Mouse (Mus musculus): ENCODE measurements around the gene Tmem151b. TPM values are rescaled to one million over a fixed set of nuclear protein-coding genes. Genes with fewer than 3 reads are reported as not detected.

Gene Tmem151b
- total RNA-seq (2012; rRNA removed), result 2.1 and 4.0 TPM in 2 replicates

DNA sequence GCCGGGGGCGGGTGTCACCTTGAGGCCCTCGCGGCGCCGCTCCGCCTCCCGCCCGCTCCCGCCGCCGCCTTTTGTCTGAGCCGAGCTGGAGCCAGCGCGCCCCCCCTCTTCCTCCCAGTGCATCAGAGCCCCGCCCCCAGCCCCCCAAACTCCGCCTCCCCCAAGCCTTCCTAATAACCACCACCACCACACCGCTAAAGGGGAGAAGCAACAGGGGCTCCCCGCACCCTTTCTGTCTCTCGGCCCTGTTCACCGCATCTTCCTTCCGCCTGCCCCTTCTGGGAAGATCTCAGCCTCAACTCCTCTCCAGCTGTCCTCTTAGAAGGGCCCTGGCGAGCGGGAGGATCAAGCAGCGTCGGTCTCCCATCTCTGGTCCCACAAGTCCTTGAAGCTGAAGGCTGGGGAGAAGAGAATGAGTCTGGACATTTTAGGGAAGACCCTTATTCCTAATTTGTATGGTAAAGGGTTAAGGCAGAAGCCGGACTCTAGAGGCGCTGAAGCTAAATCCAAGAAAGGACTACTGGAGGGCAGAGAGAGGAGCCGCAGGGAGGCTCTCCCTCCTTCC lies at the start of gene Tmem151b:
TSS of gene Tmem151b (minus strand) at position 61 of the 565 bp plus-strand sequence.
- no peak for DNase-seq (ENCODE audit: low read depth, low spot score)
- no peaks in the 10 kb centered on the region for H3K9me3 ChIP-seq (ENCODE audit: control insufficient read depth, insufficient read depth, low read depth, low read length)
- H3K4me1 ChIP-seq (ENCODE audit: control insufficient read depth in 2 of 2, insufficient read depth in 2 of 2, low read length in 2 of 2, poor library complexity in 1 of 2), result peaks cover 2 to 5% of the 10 kb centered on the region in 2 experiments; a peak in 1 of 4 replicates
- no peak within 1 kb of the TSS for H3K27ac ChIP-seq (ENCODE audit: insufficient read depth, low read depth, low read length, poor library complexity, severe bottlenecking)
- H3K36me3 ChIP-seq (ENCODE audit: control insufficient read depth, insufficient read depth, low read length, poor library complexity, severe bottlenecking), result no peaks in the 10 kb centered on the region
- peak within 1 kb of the TSS; percentile 81 to 90 for H3K4me3 ChIP-seq (ENCODE audit: insufficient read depth in 1 of 2, low read depth in 1 of 2, low read length in 2 of 2, poor library complexity in 1 of 2, severe bottlenecking in 1 of 2)
- in situ Hi-C loops (cut with MboI; ENCODE audit: low sequenced_read_pairs in 2 of 2, unreplicated experiment in 2 of 2), result loop anchor here (10.0 kb wide), 1 partner anchor 75 kb away; the partner anchor contains the start of gene Spats1 (in 2 of the 2)
- peak within 1 kb of the TSS; percentile 75 for H3K9ac ChIP-seq (ENCODE audit: insufficient read depth, low read depth, low read length, poor library complexity, severe bottlenecking)
- TF ChIP-seq ZC3H11A (IDR thresholded peaks at IDR 0.05; ENCODE audit: borderline replicate concordance, low read depth, low read length) (no peak), ZNF384 (IDR thresholded peaks at IDR 0.05; ENCODE audit: low read depth, low read length) (no peak), CHD2 (IDR thresholded peaks at IDR 0.05; ENCODE audit: low read depth, low read length) (no peak), MAFK (IDR thresholded peaks at IDR 0.05; ENCODE audit: insufficient read depth, low read depth, low read length) (no peak), HCFC1 (IDR thresholded peaks at IDR 0.05; ENCODE audit: borderline replicate concordance, insufficient read depth, low read length) (no peak)

DNA sequence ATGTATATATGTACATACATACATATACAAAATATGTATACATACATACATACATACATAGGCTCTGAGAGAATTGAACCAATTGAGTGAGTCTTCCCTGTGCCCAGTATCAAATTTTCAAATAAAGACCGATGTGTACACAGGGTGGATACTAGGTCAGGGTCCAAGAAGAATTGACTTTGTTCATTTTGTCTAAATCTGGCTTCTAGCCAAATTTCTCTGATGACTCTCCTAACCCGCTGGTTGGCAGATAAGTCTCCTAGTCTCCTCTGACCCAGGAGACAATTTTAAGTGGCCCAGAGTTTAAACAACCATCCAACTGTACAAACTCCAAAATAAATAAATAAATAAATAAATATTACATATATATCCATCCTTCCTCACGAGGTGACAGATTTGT lies 49.4 kb upstream of the Tmem151b start:
- no peak for DNase-seq (ENCODE audit: low read depth, low spot score)
- peaks cover 7 to 15% of the 10 kb centered on the region in 2 experiments for H3K4me1 ChIP-seq (ENCODE audit: control insufficient read depth in 2 of 2, insufficient read depth in 2 of 2, low read length in 2 of 2, poor library complexity in 1 of 2)
- no peaks in the 10 kb centered on the region for H3K9me3 ChIP-seq (ENCODE audit: control insufficient read depth, insufficient read depth, low read depth, low read length)
- H3K9ac ChIP-seq (ENCODE audit: insufficient read depth, low read depth, low read length, poor library complexity, severe bottlenecking), result peak overlapping the region; percentile 79; the same call in 1 of the 2 replicates
- H3K36me3 ChIP-seq (ENCODE audit: control insufficient read depth, insufficient read depth, low read length, poor library complexity, severe bottlenecking), result 0 out of 2 replicates have a peak, but pooled peaks cover 5% of the 10 kb centered on the region
- TF ChIP-seq HCFC1 (IDR thresholded peaks at IDR 0.05; ENCODE audit: borderline replicate concordance, insufficient read depth, low read length) (no peak), ZC3H11A (IDR thresholded peaks at IDR 0.05; ENCODE audit: borderline replicate concordance, low read depth, low read length) (no peak), CHD2 (IDR thresholded peaks at IDR 0.05; ENCODE audit: low read depth, low read length) (no peak), ZNF384 (IDR thresholded peaks at IDR 0.05; ENCODE audit: low read depth, low read length) (no peak), MAFK (IDR thresholded peaks at IDR 0.05; ENCODE audit: insufficient read depth, low read depth, low read length) (no peak)
- in situ Hi-C loops (cut with MboI; ENCODE audit: low sequenced_read_pairs in 2 of 2, unreplicated experiment in 2 of 2), result no loop called here
- H3K4me3 ChIP-seq (ENCODE audit: insufficient read depth in 1 of 2, low read depth in 1 of 2, low read length in 2 of 2, poor library complexity in 1 of 2, severe bottlenecking in 1 of 2), result peak overlapping the region; percentile 62 to 72
- H3K27ac ChIP-seq (ENCODE audit: insufficient read depth, low read depth, low read length, poor library complexity, severe bottlenecking), result no peak overlapping the region; the same call in 1 of the 2 replicates

DNA sequence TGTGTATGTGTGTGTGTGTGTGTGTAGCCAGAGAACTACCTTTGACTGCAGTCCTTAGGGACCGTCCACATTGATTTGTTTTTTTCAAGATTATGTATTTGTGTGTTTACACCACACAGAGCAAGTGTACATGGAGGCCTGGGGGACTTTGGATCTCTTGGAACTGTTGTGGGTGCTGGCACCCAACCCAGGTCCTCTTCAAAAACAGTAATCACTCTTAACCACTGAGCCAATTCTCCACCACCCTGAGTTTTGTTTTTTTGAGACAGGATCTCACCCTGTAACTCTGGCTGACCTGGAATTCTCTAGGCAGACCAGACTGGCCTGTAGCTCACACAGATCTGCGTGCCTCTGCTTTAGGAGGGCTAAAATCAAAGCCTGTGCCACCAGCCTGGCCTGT lies 48.9 kb upstream of the Tmem151b start:
- no peak for DNase-seq (ENCODE audit: low read depth, low spot score)
- Histone ChIP-seq H3K4me1 (ENCODE audit: control insufficient read depth in 2 of 2, insufficient read depth in 2 of 2, low read length in 2 of 2, poor library complexity in 1 of 2) (peaks cover 7 to 12% of the 10 kb centered on the region in 2 experiments), H3K4me3 (ENCODE audit: insufficient read depth in 1 of 2, low read depth in 1 of 2, low read length in 2 of 2, poor library complexity in 1 of 2, severe bottlenecking in 1 of 2) (peak overlapping the region in 1 of 2 experiments; percentile 62; a peak in 2 of 4 replicates), H3K9me3 (ENCODE audit: control insufficient read depth, insufficient read depth, low read depth, low read length) (no peaks in the 10 kb centered on the region), H3K36me3 (ENCODE audit: control insufficient read depth, insufficient read depth, low read length, poor library complexity, severe bottlenecking) (0 out of 2 replicates have a peak, but pooled peaks cover 5% of the 10 kb centered on the region), H3K27ac (ENCODE audit: insufficient read depth, low read depth, low read length, poor library complexity, severe bottlenecking) (no peak overlapping the region; the same call in 1 of the 2 replicates), H3K9ac (ENCODE audit: insufficient read depth, low read depth, low read length, poor library complexity, severe bottlenecking) (no peak overlapping the region; the same call in 1 of the 2 replicates)
- TF ChIP-seq CHD2 (IDR thresholded peaks at IDR 0.05; ENCODE audit: low read depth, low read length) (no peak), ZNF384 (IDR thresholded peaks at IDR 0.05; ENCODE audit: low read depth, low read length) (no peak), ZC3H11A (IDR thresholded peaks at IDR 0.05; ENCODE audit: borderline replicate concordance, low read depth, low read length) (no peak), MAFK (IDR thresholded peaks at IDR 0.05; ENCODE audit: insufficient read depth, low read depth, low read length) (no peak), HCFC1 (IDR thresholded peaks at IDR 0.05; ENCODE audit: borderline replicate concordance, insufficient read depth, low read length) (no peak)
- in situ Hi-C loops (cut with MboI; ENCODE audit: low sequenced_read_pairs in 2 of 2, unreplicated experiment in 2 of 2), result no loop called here

DNA sequence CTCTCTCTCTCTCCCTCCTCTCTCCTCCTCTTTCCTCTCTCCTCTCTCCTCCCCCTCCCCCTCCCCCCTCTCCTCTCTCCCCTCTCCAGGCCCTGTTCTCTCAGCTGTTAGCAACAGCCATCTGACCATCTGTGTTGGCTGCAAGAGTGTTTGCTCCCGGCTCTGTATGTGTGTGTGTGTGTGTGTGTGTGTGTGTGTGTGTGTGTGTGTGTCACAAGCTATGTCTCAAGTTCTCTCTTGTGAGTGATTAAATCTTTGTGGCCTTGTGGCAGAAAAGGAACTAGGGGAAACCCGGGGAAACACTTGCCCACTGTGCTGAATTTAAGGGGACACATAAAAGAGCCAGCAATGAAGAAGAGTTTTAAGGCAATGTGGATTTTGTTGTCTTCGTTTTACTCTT lies 48.3 kb upstream of the Tmem151b start:
- DNase-seq (ENCODE audit: low read depth, low spot score), result no peak
- peaks cover 8 to 13% of the 10 kb centered on the region in 2 experiments for H3K4me1 ChIP-seq (ENCODE audit: control insufficient read depth in 2 of 2, insufficient read depth in 2 of 2, low read length in 2 of 2, poor library complexity in 1 of 2)
- TF ChIP-seq ZNF384 (IDR thresholded peaks at IDR 0.05; ENCODE audit: low read depth, low read length), result no peak
- TF ChIP-seq MAFK (IDR thresholded peaks at IDR 0.05; ENCODE audit: insufficient read depth, low read depth, low read length), result no peak
- TF ChIP-seq HCFC1 (IDR thresholded peaks at IDR 0.05; ENCODE audit: borderline replicate concordance, insufficient read depth, low read length), result no peak
- no peak for TF ChIP-seq ZC3H11A (IDR thresholded peaks at IDR 0.05; ENCODE audit: borderline replicate concordance, low read depth, low read length)
- no peak for TF ChIP-seq CHD2 (IDR thresholded peaks at IDR 0.05; ENCODE audit: low read depth, low read length)
- H3K27ac ChIP-seq (ENCODE audit: insufficient read depth, low read depth, low read length, poor library complexity, severe bottlenecking), result no peak overlapping the region
- no peaks in the 10 kb centered on the region for H3K9me3 ChIP-seq (ENCODE audit: control insufficient read depth, insufficient read depth, low read depth, low read length)
- in situ Hi-C loops (cut with MboI; ENCODE audit: low sequenced_read_pairs in 2 of 2, unreplicated experiment in 2 of 2), result no loop called here
- H3K9ac ChIP-seq (ENCODE audit: insufficient read depth, low read depth, low read length, poor library complexity, severe bottlenecking), result no peak overlapping the region
- H3K4me3 ChIP-seq (ENCODE audit: insufficient read depth in 1 of 2, low read depth in 1 of 2, low read length in 2 of 2, poor library complexity in 1 of 2, severe bottlenecking in 1 of 2), result no peak overlapping the region
- H3K36me3 ChIP-seq (ENCODE audit: control insufficient read depth, insufficient read depth, low read length, poor library complexity, severe bottlenecking), result peaks cover 8% of the 10 kb centered on the region; the same call in 1 of the 2 replicates

Data from ES-E14 (cell line).